Mouse (Mus musculus): ENCODE data around the gene Ttc23. TPM values are rescaled to one million over a fixed set of nuclear protein-coding genes. Genes with fewer than 3 reads are reported as not detected.

Ttc23 gene
- polyA plus RNA-seq, 2 experiments: 3.0 to 3.7 TPM

GRCm38 (mm10) chr7:67689793-67690192 lies 42.6 kb downstream of the Ttc23 start:
- TF ChIP-seq CTCF (IDR thresholded peaks at IDR 0.05; ENCODE audit: low read depth): no peak
- no peak for TF ChIP-seq EP300 (IDR thresholded peaks at IDR 0.05; ENCODE audit: low read depth)
- Histone ChIP-seq H3K4me3 (ENCODE audit: insufficient read depth in 1 of 2, low read depth in 2 of 2, low read length in 2 of 2) (no peak overlapping the region), H3K4me2 (ENCODE audit: low read depth) (no peak overlapping the region), H3K4me1 (replicated peaks; ENCODE audit: control insufficient read depth in 2 of 2, insufficient read depth in 2 of 2, low read length in 1 of 2) (no peaks in the 10 kb centered on the region), H3K27ac (no peak overlapping the region), H3K27me3 (ENCODE audit: control insufficient read depth, insufficient read depth, low read length) (no peaks in the 10 kb centered on the region), H3K9ac (replicated peaks) (no peak overlapping the region), H3K36me3 (replicated peaks; ENCODE audit: control insufficient read depth, insufficient read depth, low read depth) (no peaks in the 10 kb centered on the region), H3K9me3 (ENCODE audit: control insufficient read depth, low read length) (no peaks in the 10 kb centered on the region)
- no peak for ATAC-seq (ENCODE audit: insufficient read depth)
- WGBS (ENCODE audit: insufficient replicate concordance): 56% methylated on average over 7 of the region's 7 CpGs
- DNase-seq (ENCODE audit: low read depth in 3 of 3, low spot score in 3 of 3): no peak

DNA sequence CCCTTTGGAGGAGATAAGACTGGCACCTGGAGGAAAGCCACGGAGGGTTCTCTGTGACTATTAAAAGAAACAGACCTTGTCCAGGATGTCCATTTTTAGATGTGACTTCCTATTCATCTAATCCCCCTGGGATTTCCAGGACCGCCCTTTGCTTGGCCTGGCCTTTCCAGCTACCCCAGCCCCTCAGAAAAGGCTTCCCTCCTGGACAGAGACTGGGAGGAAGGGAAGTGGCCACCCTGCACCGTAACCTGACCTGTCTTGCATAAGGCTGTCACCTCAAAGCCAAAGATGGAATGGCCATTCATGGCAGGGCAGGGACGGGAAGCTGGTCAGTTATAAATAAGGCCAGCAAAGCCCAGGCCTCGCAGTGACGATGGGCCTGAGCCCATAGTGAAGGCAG lies 43.8 kb downstream of the Ttc23 start:
- DNase-seq (ENCODE audit: low read depth in 3 of 3, low spot score in 3 of 3): no peak
- H3K9me3 ChIP-seq (ENCODE audit: control insufficient read depth, low read length): no peaks in the 10 kb centered on the region
- no peak overlapping the region for H3K4me3 ChIP-seq (ENCODE audit: insufficient read depth in 1 of 2, low read depth in 2 of 2, low read length in 2 of 2)
- no peak overlapping the region for H3K4me2 ChIP-seq (ENCODE audit: low read depth)
- H3K9ac ChIP-seq (replicated peaks): no peak overlapping the region
- ATAC-seq (ENCODE audit: insufficient read depth): no peak
- H3K27me3 ChIP-seq (ENCODE audit: control insufficient read depth, insufficient read depth, low read length): no peaks in the 10 kb centered on the region
- 52% methylated on average over 6 of the region's 6 CpGs for WGBS (ENCODE audit: insufficient replicate concordance)
- H3K27ac ChIP-seq: no peak overlapping the region
- H3K4me1 ChIP-seq (replicated peaks; ENCODE audit: control insufficient read depth in 2 of 2, insufficient read depth in 2 of 2, low read length in 1 of 2): no peaks in the 10 kb centered on the region
- H3K36me3 ChIP-seq (replicated peaks; ENCODE audit: control insufficient read depth, insufficient read depth, low read depth): no peaks in the 10 kb centered on the region
- TF ChIP-seq CTCF (IDR thresholded peaks at IDR 0.05; ENCODE audit: low read depth) (no peak), EP300 (IDR thresholded peaks at IDR 0.05; ENCODE audit: low read depth) (no peak)

GRCm38 (mm10) chr7:67692141-67692540 lies 44.9 kb downstream of the Ttc23 start:
- TF ChIP-seq EP300 (IDR thresholded peaks at IDR 0.05; ENCODE audit: low read depth) (no peak), CTCF (IDR thresholded peaks at IDR 0.05; ENCODE audit: low read depth) (no peak)
- WGBS (ENCODE audit: insufficient replicate concordance): 30% methylated on average over 3 of the region's 3 CpGs
- no peak for ATAC-seq (ENCODE audit: insufficient read depth)

DNA sequence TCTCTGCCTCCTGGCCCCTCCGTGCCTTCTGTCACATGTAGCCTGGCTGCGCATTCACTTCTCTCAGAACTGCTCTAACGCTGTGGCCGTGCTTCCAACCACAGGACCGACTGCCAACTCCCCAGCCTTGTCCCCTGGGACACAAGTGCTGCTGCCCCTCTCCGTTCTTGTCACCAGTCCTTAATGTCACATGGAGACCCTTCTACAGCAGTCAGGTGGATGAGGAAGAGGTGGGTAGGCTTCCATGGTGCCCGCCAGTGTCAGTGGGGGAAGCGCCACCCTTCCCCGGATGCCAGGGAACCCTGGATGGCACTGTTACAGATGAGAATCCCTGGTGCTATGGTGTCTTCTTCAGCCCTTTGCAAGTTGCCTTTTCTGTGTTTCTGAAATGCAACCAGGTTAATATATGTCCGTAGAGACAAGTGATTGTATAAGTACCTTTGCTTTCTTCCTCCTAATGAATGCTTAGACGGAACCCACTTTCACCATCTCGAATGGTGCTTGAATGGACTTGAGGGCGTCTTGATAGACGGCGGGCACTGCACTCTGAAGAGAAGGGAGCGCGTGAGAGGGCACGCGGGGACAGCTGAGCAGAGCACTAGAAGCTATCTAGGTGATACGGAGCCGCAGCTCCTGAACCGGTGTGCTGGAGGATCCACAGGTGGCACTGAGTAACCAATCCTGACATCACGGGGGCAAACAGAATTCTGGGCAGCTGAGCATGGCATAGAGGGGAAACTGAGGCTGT lies 45.8 kb downstream of the Ttc23 start:
- H3K4me2 ChIP-seq (ENCODE audit: low read depth): no peak overlapping the region
- DNase-seq (ENCODE audit: low read depth in 3 of 3, low spot score in 3 of 3): no peak
- no peaks in the 10 kb centered on the region for H3K27me3 ChIP-seq (ENCODE audit: control insufficient read depth, insufficient read depth, low read length)
- TF ChIP-seq EP300 (IDR thresholded peaks at IDR 0.05; ENCODE audit: low read depth) (no peak), CTCF (IDR thresholded peaks at IDR 0.05; ENCODE audit: low read depth) (no peak)
- H3K27ac ChIP-seq: no peak overlapping the region
- H3K4me3 ChIP-seq (ENCODE audit: insufficient read depth in 1 of 2, low read depth in 2 of 2, low read length in 2 of 2): no peak overlapping the region
- no peaks in the 10 kb centered on the region for H3K36me3 ChIP-seq (replicated peaks; ENCODE audit: control insufficient read depth, insufficient read depth, low read depth)
- H3K9ac ChIP-seq (replicated peaks): no peak overlapping the region
- 76% methylated on average over 23 of the region's 23 CpGs for WGBS (ENCODE audit: insufficient replicate concordance)
- ATAC-seq (ENCODE audit: insufficient read depth): no peak
- no peaks in the 10 kb centered on the region for H3K9me3 ChIP-seq (ENCODE audit: control insufficient read depth, low read length)
- H3K4me1 ChIP-seq (replicated peaks; ENCODE audit: control insufficient read depth in 2 of 2, insufficient read depth in 2 of 2, low read length in 1 of 2): no peaks in the 10 kb centered on the region

More at GRCm38 (mm10) chr7:67692141-67692540, 44.9 kb downstream of the Ttc23 start:
- Histone ChIP-seq H3K27ac (no peak overlapping the region), H3K9me3 (ENCODE audit: control insufficient read depth, low read length) (no peaks in the 10 kb centered on the region), H3K9ac (replicated peaks) (no peak overlapping the region), H3K4me2 (ENCODE audit: low read depth) (no peak overlapping the region), H3K4me3 (ENCODE audit: insufficient read depth in 1 of 2, low read depth in 2 of 2, low read length in 2 of 2) (no peak overlapping the region), H3K4me1 (replicated peaks; ENCODE audit: control insufficient read depth in 2 of 2, insufficient read depth in 2 of 2, low read length in 1 of 2) (no peaks in the 10 kb centered on the region), H3K27me3 (ENCODE audit: control insufficient read depth, insufficient read depth, low read length) (no peaks in the 10 kb centered on the region), H3K36me3 (replicated peaks; ENCODE audit: control insufficient read depth, insufficient read depth, low read depth) (no peaks in the 10 kb centered on the region)
- no peak for DNase-seq (ENCODE audit: low read depth in 3 of 3, low spot score in 3 of 3)

GRCm38 (mm10) chr7:67695906-67696305 lies 48.7 kb downstream of the Ttc23 start:
- Histone ChIP-seq H3K27ac (no peak overlapping the region), H3K9ac (replicated peaks) (no peak overlapping the region), H3K4me2 (ENCODE audit: low read depth) (no peak overlapping the region), H3K9me3 (ENCODE audit: control insufficient read depth, low read length) (no peaks in the 10 kb centered on the region), H3K36me3 (replicated peaks; ENCODE audit: control insufficient read depth, insufficient read depth, low read depth) (no peaks in the 10 kb centered on the region), H3K27me3 (ENCODE audit: control insufficient read depth, insufficient read depth, low read length) (no peaks in the 10 kb centered on the region), H3K4me3 (ENCODE audit: insufficient read depth in 1 of 2, low read depth in 2 of 2, low read length in 2 of 2) (no peak overlapping the region), H3K4me1 (replicated peaks; ENCODE audit: control insufficient read depth in 2 of 2, insufficient read depth in 2 of 2, low read length in 1 of 2) (no peaks in the 10 kb centered on the region)
- WGBS (ENCODE audit: insufficient replicate concordance): 63% methylated on average over 7 of the region's 7 CpGs
- no peak for ATAC-seq (ENCODE audit: insufficient read depth)
- no peak for TF ChIP-seq CTCF (IDR thresholded peaks at IDR 0.05; ENCODE audit: low read depth)
- no peak for TF ChIP-seq EP300 (IDR thresholded peaks at IDR 0.05; ENCODE audit: low read depth)
- DNase-seq (ENCODE audit: low read depth in 3 of 3, low spot score in 3 of 3): no peak

Measured in liver, embryonic 14.5 days (tissue).